Mouse (Mus musculus) limb, embryonic 12.5 days (tissue): Measurements from ENCODE around the gene Gm43720. TPM values are rescaled to one million over a fixed set of nuclear protein-coding genes. Genes with fewer than 3 reads are reported as not detected.

Experiments used
- ATAC-seq: fragments of 200-750 bp; cut with Nextera tagmentation; 2 replicates; pipeline ENCODE4 v1.8.0; 2017; ENCODE audit warnings: low read depth, moderate TSS enrichment; ENCODE audit not compliant: insufficient number of reproducible peaks, insufficient read depth, low FRiP score, low TSS enrichment
- H3K27ac ChIP-seq: fragments of 300-500 bp; sonication (generic); 2 replicates; pipeline ENCODE4 v1.5.1; 2016; ENCODE audit warnings: mild to moderate bottlenecking, moderate library complexity
- H3K27me3 ChIP-seq: fragments of 300-500 bp; sonication (generic); 2 replicates; pipeline ENCODE4 v1.6.1; 2016; ENCODE audit warnings: mild to moderate bottlenecking, moderate library complexity
- H3K36me3 ChIP-seq: fragments of 300-500 bp; sonication (generic); 2 replicates; pipeline ENCODE4 v1.6.1; 2016; ENCODE audit warnings: mild to moderate bottlenecking, moderate library complexity
- H3K4me1 ChIP-seq: fragments of 300-500 bp; sonication (generic); replicated peaks from 2 replicates; pipeline ENCODE4 v1.6.1; 2016
- H3K4me2 ChIP-seq: fragments of 300-500 bp; sonication (generic); 2 replicates; pipeline ENCODE4 v1.6.1; 2016; ENCODE audit warnings: mild to moderate bottlenecking, moderate library complexity
- H3K4me3 ChIP-seq: fragments of 300-500 bp; sonication (generic); replicated peaks from 2 replicates; pipeline ENCODE4 v1.5.1; 2016; ENCODE audit warnings: mild to moderate bottlenecking
- H3K9ac ChIP-seq: fragments of 300-500 bp; sonication (generic); replicated peaks from 2 replicates; pipeline ENCODE4 v1.6.1; 2016; ENCODE audit warnings: mild to moderate bottlenecking, moderate library complexity
- H3K9me3 ChIP-seq: fragments of 300-500 bp; sonication (generic); 2 replicates; pipeline ENCODE4 v1.6.1; 2016; ENCODE audit warnings: mild to moderate bottlenecking, moderate library complexity
- WGBS: fragments of 180-500 bp; shearing (Covaris S2); methylation state at CpG from one replicate; pipeline ENCODE4 v1.1.7; 2016; 5-methylcytosine and 5-hydroxymethylcytosine counted together
- polyA plus RNA-seq: library from polyadenylated mRNA; unstranded; fragments of >200 nt; fragmentation: Nextera tagmentation; extraction: Ambion mirVana; gene quantifications from 2 replicates; pipeline ENCODE4 v1.2.1, GENCODE M21; 2016

Gm43720 gene
- polyA plus RNA-seq, 1 experiment from 2014 or later = 0.25 TPM

DNA sequence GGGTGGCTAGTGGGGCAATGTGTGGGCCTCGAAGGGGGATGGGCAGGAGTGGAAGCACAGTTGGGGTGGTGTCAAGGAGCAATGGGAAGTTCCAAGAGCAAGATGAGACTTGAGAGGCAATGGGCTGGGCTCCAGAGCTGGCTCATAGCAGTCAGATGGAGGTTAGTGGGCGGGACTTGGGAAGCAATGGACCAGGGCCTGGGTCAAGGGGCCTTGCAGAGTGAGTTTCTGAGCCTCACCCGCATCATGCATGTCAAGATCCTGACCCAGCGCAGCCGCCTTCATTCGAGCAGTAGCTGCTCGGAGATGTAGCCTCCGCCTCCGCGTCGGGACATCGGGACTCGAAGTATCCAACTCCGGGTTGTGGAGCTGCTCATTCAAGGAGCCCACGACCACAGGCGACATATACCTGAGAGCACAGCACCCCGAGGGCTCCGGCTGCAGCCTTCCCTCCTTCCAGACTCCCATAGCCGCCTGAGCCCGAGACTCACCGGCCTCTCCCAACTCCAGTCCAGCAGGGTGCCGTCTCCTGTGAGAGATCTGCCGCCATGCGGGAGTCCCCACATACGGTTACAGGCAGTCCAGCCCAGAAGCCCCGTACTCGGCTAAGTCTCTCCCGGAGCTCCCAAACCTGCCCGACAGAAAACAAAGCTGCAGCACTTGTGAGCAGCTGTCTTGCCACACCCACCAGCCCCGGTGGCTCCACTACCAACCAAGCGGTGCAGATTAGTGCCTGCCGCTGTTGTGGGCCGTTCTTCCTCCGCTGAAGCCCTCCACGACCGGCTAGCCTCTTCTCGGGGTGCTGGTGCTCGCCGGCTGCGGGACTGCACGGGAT, 4.3 kb downstream of the Gm43720 start:
- H3K27me3 ChIP-seq = peaks cover 9% of the 10 kb centered on the region
- no peak for ATAC-seq
- H3K4me2 ChIP-seq = peak overlapping the region; percentile 52
- H3K9me3 ChIP-seq = peaks cover 2% of the 10 kb centered on the region; the same call in 1 of the 2 replicates
- H3K4me1 ChIP-seq = peaks cover 63% of the 10 kb centered on the region
- H3K4me3 ChIP-seq = peak overlapping the region; percentile 22
- peak overlapping the region; percentile 36; the same call in 1 of the 2 replicates for H3K27ac ChIP-seq
- peaks cover 44% of the 10 kb centered on the region for H3K36me3 ChIP-seq
- peak overlapping the region; percentile 44 for H3K9ac ChIP-seq
- 24% methylated on average over 41 of the region's 41 CpGs for WGBS

DNA sequence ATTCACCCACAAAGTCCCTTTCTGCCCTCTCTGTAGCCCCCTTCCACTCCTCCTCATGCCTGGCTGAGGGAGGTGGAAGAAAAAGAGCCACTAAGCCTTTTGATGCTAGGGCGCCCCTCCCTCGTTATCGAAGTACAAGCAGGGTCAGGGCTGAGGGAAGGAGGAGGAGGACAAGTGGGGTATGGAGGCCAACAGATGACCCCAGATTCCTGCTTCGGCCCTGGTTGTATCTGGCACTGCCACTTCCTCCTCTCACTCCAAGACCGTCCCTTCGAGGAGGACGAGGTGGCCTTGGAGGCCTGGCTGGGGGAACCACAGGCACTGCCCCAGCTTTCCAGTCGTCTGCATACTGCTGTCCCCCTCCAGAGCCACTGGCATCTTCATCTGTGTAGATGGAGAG, 5.6 kb downstream of the Gm43720 start:
- H3K4me1 ChIP-seq = peaks cover 62% of the 10 kb centered on the region
- no peak overlapping the region for H3K9ac ChIP-seq
- 82% methylated on average over 8 of the region's 8 CpGs for WGBS
- no peak overlapping the region for H3K27ac ChIP-seq
- H3K4me3 ChIP-seq = no peak overlapping the region
- no peak for ATAC-seq
- H3K27me3 ChIP-seq = peaks cover 9% of the 10 kb centered on the region
- no peaks in the 10 kb centered on the region for H3K9me3 ChIP-seq
- no peak overlapping the region for H3K4me2 ChIP-seq
- H3K36me3 ChIP-seq = peaks cover 44% of the 10 kb centered on the region

DNA sequence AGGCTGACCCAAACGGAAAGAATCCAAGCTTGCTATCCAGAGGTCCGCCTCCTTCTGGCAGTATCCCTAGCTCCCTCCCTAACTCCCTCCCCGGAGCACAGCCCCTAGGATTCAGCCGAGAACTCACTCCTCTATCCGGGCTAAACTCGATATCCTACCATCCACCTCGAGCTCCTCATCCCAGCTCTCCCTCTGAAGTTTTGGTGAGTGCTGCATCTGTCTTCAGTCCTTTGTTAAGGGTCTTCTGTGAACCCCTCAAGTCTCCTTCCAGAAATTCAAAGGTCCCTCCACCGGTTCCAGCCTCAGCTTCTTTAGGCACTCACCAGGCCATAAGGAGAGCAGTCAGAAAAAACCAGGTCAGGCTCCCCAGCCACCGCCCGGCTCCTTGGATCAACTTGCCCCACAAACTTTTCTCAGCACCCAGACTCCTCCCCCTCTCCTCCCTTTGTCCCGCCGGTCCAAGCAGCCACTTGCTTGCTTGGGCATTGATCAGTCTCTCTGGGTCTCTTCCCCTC, 7.3 kb downstream of the Gm43720 start, which contains the start of gene Gal3st4:
Gene Gal3st4 (minus strand): TSS at position 432 of the 515 bp plus-strand sequence.
- H3K4me1 ChIP-seq = peaks cover 47% of the 10 kb centered on the region

DNA sequence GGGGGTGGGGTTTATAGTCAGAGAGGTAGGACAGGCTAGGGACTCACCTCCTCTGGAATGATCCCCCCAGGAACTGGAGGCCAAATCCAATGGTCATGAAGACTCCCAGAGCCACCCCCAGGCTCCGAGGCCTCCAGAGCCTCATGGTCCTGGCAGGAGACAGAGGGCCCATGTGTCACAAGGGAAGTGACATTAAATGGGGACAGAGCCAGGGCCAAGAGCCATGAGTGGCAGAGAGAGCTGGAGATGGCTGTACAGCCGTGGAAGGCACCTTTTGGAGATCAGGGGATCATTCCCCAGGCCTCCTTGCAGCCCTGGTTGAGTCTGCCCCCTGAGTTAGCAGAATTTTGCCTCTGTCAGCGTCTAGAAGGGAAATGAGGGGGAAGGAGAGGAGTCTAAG, 8.5 kb downstream of the Gm43720 start:
- H3K4me3 ChIP-seq = no peak overlapping the region
- no peak overlapping the region for H3K4me2 ChIP-seq
- 51% methylated on average over 3 of the region's 3 CpGs for WGBS

More for the DNA sequence above, 7.3 kb downstream of the Gm43720 start, which contains the start of gene Gal3st4:
- peaks cover 9% of the 10 kb centered on the region for H3K27me3 ChIP-seq
- peak within 1 kb of the TSS; percentile 28 for H3K4me3 ChIP-seq
- no peaks in the 10 kb centered on the region for H3K9me3 ChIP-seq
- H3K27ac ChIP-seq = peak within 1 kb of the TSS; percentile 74
- peak; percentile 55 for ATAC-seq
- peaks cover 39% of the 10 kb centered on the region for H3K36me3 ChIP-seq
- peak within 1 kb of the TSS; percentile 47 for H3K9ac ChIP-seq
- WGBS = 1% methylated on average over 12 of the region's 12 CpGs
- H3K4me2 ChIP-seq = peak within 1 kb of the TSS; percentile 51

DNA sequence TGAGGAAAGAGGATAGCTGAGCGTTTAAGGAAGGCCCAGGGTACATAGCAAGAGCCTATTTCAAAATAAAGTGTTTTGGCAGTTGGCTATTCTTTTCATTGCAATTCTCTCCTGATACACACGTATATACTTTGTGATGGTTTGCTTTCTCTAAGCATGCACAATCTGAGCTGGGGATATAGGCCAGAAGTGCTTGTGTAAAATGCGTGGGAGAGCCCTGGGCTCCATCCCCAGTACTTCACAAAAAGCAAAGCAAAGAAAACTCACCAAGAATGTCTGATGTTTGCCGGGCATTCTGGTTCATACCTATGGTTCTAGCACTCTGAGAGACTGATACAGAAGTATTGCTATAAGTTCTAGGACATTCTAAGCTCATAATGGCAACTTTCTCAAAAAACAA, 10.8 kb downstream of the Gm43720 start:
- H3K9me3 ChIP-seq = no peaks in the 10 kb centered on the region
- H3K36me3 ChIP-seq = peaks cover 14% of the 10 kb centered on the region
- H3K4me3 ChIP-seq = no peak overlapping the region
- H3K9ac ChIP-seq = no peak overlapping the region
- peaks cover 9% of the 10 kb centered on the region for H3K27me3 ChIP-seq
- no peak for ATAC-seq
- WGBS = 82% methylated on average over 4 of the region's 4 CpGs
- H3K4me1 ChIP-seq = peaks cover 24% of the 10 kb centered on the region
- H3K27ac ChIP-seq = no peak overlapping the region
- no peak overlapping the region for H3K4me2 ChIP-seq

More for the DNA sequence above, 8.5 kb downstream of the Gm43720 start:
- H3K27ac ChIP-seq = no peak overlapping the region
- peaks cover 9% of the 10 kb centered on the region for H3K27me3 ChIP-seq
- ATAC-seq = no peak
- peaks cover 34% of the 10 kb centered on the region for H3K4me1 ChIP-seq
- H3K9me3 ChIP-seq = no peaks in the 10 kb centered on the region
- no peak overlapping the region for H3K9ac ChIP-seq
- peaks cover 27% of the 10 kb centered on the region for H3K36me3 ChIP-seq

DNA sequence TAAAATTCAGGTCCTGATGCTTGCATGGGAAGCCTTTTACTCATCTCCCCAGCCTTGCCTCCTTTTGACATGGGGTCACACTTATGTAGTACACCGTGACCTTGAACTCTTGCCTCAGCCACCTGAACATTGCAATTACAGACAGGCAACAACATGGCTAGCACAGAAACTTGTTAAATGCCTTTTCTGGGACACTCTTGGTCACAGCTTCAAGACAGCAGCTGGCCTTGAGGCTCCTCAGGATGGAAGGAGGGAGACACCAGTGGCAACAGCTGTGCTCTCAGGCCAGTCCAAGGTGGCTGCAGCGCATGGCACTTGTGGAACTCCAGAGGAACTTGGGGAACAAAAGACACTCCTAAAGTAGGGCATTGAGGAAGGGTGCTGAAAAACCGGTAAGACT, 12.6 kb downstream of the Gm43720 start:
- no peaks in the 10 kb centered on the region for H3K9me3 ChIP-seq
- no peak overlapping the region for H3K9ac ChIP-seq
- peaks cover 21% of the 10 kb centered on the region for H3K4me1 ChIP-seq
- H3K4me3 ChIP-seq = no peak overlapping the region
- H3K27ac ChIP-seq = no peak overlapping the region
- H3K27me3 ChIP-seq = peaks cover 9% of the 10 kb centered on the region
- peaks cover 18% of the 10 kb centered on the region for H3K36me3 ChIP-seq
- no peak overlapping the region for H3K4me2 ChIP-seq
- ATAC-seq = no peak
- 85% methylated on average over 3 of the region's 3 CpGs for WGBS

DNA sequence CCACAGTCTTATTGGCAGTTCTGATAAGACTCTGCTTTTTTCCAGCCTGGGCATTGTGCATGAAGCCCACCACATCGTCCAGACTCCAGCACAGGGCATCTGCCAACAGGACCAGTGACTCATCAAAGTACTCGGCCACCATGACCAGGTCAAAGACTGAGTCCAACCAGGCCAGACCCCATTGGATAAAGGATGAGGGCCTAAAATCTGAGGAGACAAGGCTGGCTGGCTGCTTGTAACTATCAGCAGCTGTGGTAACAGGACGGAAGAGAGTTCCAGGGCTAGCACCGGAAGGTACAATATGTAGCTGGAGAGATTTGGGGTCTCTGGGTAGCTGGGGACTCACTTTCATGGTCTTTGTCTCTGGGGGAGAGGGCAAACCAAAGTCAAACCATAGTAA, 14.0 kb downstream of the Gm43720 start:
- ATAC-seq = no peak
- H3K4me1 ChIP-seq = peaks cover 13% of the 10 kb centered on the region
- WGBS = 92% methylated on average over 4 of the region's 4 CpGs
- no peak overlapping the region for H3K9ac ChIP-seq
- 0 out of 2 replicates have a peak, but pooled peaks cover 1% of the 10 kb centered on the region for H3K27me3 ChIP-seq
- H3K36me3 ChIP-seq = peaks cover 32% of the 10 kb centered on the region
- no peak overlapping the region for H3K4me3 ChIP-seq
- H3K4me2 ChIP-seq = no peak overlapping the region
- H3K9me3 ChIP-seq = no peaks in the 10 kb centered on the region
- no peak overlapping the region for H3K27ac ChIP-seq

DNA sequence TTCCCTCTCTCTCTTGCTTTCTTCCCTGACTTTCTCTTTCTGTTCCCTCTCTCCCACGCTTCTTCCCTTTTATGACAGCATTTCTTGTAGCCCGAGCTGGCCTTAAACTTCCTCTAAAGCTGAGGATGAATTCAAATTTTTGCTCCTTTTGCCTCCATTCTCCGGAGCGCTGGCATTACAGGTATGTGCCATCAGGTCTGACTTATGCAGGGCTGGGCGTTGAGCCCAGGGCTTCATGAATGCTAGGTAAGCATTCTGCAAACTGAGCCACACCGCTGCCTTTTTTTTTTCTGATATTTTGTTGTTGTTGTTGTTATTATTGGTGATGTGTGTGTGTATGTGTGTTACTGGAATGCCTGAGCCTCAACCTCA, 15.6 kb downstream of the Gm43720 start:
- Histone ChIP-seq H3K4me2 (peak overlapping the region; percentile 99), H3K36me3 (peaks cover 48% of the 10 kb centered on the region), H3K9ac (peak overlapping the region; percentile 93), H3K4me1 (peaks cover 13% of the 10 kb centered on the region), H3K9me3 (no peaks in the 10 kb centered on the region), H3K4me3 (peak overlapping the region; percentile 88), H3K27ac (peak overlapping the region; percentile 72), H3K27me3 (no peaks in the 10 kb centered on the region)
- 18% methylated on average over 6 of the region's 6 CpGs for WGBS
- no peak for ATAC-seq

DNA sequence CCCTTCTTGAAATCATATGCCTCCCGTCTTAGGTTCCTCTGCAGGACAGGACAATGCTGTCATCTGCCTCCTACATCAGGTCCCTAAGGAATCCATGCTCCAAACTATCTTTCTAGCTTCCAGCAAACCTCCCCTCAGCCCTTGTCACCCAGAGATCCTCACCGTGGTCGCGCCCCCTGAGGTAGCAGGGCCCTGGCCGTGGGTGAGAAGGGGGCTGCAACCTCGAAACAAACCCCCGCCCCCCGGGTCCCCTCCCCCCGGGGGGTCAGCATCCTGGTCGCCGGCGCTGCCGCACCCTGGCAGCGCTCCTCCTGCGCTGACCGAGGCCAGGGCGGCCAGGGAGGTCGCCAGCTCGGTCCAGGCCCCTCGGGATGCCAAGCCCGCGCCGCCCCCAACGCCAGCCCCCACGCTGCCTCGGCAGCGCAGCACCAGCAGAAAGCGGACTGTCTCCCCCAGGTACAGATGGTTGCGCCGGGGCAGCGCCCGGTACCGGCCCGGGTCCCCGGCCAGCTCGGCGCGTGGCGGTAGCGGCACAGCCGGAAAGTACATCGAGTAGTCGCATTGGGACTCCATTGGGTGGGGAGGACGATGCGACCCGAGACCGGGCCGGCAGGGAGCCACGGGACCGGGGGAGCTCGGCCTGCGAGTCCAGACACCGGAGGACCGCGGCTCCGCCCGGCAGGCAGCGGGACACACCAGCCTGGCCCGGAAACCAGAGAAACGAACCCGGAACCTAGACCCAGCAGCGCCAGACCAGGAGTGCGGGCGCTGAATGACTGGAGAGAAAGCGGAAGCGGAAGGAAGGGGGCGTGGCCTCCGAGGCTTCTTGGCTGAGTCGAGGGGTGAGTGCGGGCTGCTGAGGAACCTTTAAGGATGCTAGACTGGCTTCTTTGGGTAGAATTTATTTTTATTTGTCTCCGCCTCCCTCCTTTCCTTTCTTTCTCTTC, 16.2 kb downstream of the Gm43720 start, which contains the start of gene BC037034:
Gene BC037034 (minus strand): TSS at position 774 of the 947 bp plus-strand sequence.
- Histone ChIP-seq H3K4me3 (peak within 1 kb of the TSS; percentile 88), H3K27ac (peak within 1 kb of the TSS; percentile 76), H3K27me3 (no peaks in the 10 kb centered on the region), H3K9me3 (no peaks in the 10 kb centered on the region), H3K4me2 (peak within 1 kb of the TSS; percentile 99), H3K4me1 (peaks cover 13% of the 10 kb centered on the region), H3K36me3 (peaks cover 54% of the 10 kb centered on the region), H3K9ac (peak within 1 kb of the TSS; percentile 93)
- 1% methylated on average over 65 of the region's 71 CpGs for WGBS
- peak; percentile 79 for ATAC-seq

DNA sequence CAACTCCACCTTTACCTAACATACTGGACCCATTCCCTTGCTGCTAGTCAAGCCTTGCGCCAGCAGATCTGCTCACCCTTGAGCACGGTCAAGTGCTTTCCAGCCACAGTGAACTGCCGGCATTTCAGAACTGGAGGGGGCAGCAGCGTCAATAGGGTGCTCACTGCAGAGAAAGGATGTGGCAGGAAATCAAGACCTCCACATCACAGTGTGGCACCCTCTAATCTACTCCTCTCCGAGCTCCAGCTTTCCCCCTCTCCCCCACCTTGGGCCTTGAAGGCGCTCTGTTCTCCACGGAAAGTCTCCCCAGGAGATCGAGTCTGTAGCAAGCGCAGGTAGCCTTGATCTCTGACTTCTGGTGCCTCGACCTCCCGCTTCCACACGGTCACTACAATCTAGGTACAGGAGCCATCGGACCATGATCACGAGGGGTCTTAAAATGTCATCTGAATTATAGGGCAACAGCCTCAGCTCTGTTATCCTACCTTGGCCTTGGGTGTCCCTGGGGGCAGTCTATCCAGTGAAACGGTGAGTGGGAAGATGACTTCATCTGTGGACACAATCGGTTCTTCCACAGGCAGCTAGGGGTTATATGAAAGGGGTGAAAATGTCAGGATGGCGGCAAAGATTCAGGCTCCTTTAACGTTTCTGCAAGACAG, 17.0 kb downstream of the Gm43720 start:
- Histone ChIP-seq H3K27ac (peak overlapping the region; percentile 76; the same call in 1 of the 2 replicates), H3K4me3 (peak overlapping the region; percentile 88), H3K9me3 (no peaks in the 10 kb centered on the region), H3K4me2 (peak overlapping the region; percentile 99), H3K27me3 (no peaks in the 10 kb centered on the region), H3K36me3 (peaks cover 61% of the 10 kb centered on the region), H3K4me1 (peaks cover 13% of the 10 kb centered on the region), H3K9ac (peak overlapping the region; percentile 93)
- no peak for ATAC-seq
- WGBS = 76% methylated on average over 18 of the region's 18 CpGs
